Mouse (Mus musculus) neural tube, embryonic 15.5 days (tissue): ENCODE measurements around the gene Gng12. TPM values are rescaled to one million over a fixed set of nuclear protein-coding genes. Genes with fewer than 3 reads are reported as not detected.
"Not testable (repeated sequence)": the region's sequence is repeated elsewhere in the genome, so short reads cannot be mapped to it uniquely, and the experiment has no call there.

Experiments
- ATAC-seq: fragments of 200-750 bp; cut with Nextera tagmentation; 2 replicates; pipeline ENCODE4 v1.8.0; 2017; ENCODE audit warnings: mild to moderate bottlenecking, moderate TSS enrichment, moderate library complexity; ENCODE audit not compliant: low FRiP score
- H3K27ac ChIP-seq: fragments of 300-500 bp; sonication (generic); replicated peaks from 2 replicates; pipeline ENCODE4 v1.5.1; 2015; ENCODE audit warnings: mild to moderate bottlenecking, inconsistent platforms
- H3K27me3 ChIP-seq: fragments of 300-500 bp; sonication (generic); replicated peaks from 2 replicates; pipeline ENCODE4 v1.6.1; 2015; ENCODE audit warnings: inconsistent platforms
- H3K36me3 ChIP-seq: fragments of 300-500 bp; sonication (generic); 2 replicates; pipeline ENCODE4 v1.6.1; 2015; ENCODE audit warnings: inconsistent platforms
- H3K4me1 ChIP-seq: fragments of 300-500 bp; sonication (generic); 2 replicates; pipeline ENCODE4 v1.6.1; 2015; ENCODE audit warnings: inconsistent platforms
- H3K4me2 ChIP-seq: fragments of 300-500 bp; sonication (generic); 2 replicates; pipeline ENCODE4 v1.6.1; 2015; ENCODE audit warnings: inconsistent platforms, mild to moderate bottlenecking, moderate library complexity
- H3K4me3 ChIP-seq: fragments of 300-500 bp; sonication (generic); replicated peaks from 2 replicates; pipeline ENCODE4 v1.5.1; 2015; ENCODE audit warnings: mild to moderate bottlenecking, inconsistent platforms
- H3K9ac ChIP-seq: fragments of 300-500 bp; sonication (generic); replicated peaks from 2 replicates; pipeline ENCODE4 v1.6.1; 2015; ENCODE audit warnings: mild to moderate bottlenecking, inconsistent platforms
- H3K9me3 ChIP-seq: fragments of 300-500 bp; sonication (generic); replicated peaks from 2 replicates; pipeline ENCODE4 v1.6.1; 2016; ENCODE audit warnings: inconsistent platforms
- WGBS: fragments of 180-500 bp; shearing (Covaris S2); methylation state at CpG from one replicate; pipeline ENCODE4 v1.1.7; 2015; ENCODE audit warnings: mixed read lengths; 5-methylcytosine and 5-hydroxymethylcytosine counted together
- polyA plus RNA-seq: library from polyadenylated mRNA; unstranded; fragments of >200 nt; fragmentation: Nextera tagmentation; extraction: Ambion mirVana; gene quantifications from 2 replicates; pipeline ENCODE4 v1.2.1, GENCODE M21; 2015

Gene Gng12
- polyA plus RNA-seq, result 65.9 and 75.1 TPM in 2 replicates

DNA sequence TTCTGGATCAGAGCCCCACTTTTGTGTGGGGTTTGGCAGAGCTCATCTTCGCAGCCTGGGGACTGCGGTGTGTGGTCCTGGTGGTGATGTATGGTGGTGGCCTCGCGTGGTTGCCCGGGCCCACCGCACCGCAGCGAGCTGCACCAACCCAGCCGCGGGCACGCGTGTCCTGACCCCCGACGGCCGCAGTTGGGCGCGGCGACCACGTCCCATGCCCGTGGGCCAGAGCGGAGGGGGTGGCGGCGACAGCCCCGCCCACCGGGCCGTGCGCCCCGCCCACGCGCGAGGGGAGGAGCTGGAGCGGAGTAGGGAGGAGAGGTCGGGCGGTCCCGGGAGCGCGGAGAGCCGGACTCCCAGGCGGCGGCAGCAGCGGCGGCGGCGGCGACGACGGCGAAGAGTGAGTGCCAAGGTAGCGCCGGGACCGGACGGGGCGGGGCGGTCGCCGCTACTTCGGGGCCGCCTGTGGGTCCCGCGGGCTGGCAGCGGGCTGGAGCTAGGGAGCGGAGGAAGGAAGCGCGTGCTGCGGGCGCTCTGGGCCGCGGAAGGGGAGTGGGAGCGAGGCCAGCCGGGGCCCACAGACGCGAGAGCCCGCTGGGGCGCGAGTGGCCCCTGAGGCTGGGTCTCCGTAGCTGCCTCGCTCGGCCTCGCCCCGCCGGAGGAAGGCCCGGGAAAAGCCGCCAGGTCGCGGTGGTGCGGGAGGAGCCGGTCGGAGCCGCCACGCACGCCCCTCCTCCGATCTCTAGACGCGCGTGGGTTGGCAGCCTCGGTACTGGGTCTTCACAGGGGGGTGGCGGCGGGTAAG lies at the start of gene Gng12:
Gene Gng12, plus strand, starts transcription at position 279 of the 802 bp plus-strand sequence.
- Histone ChIP-seq H3K4me1 (peaks cover 16% of the 10 kb centered on the region), H3K4me3 (peak within 1 kb of the TSS; percentile 90), H3K27me3 (0 out of 2 replicates have a peak, but pooled peaks cover 2% of the 10 kb centered on the region), H3K36me3 (no peaks in the 10 kb centered on the region), H3K27ac (peak within 1 kb of the TSS; percentile 51), H3K4me2 (peak within 1 kb of the TSS; percentile 64), H3K9ac (peak within 1 kb of the TSS; percentile 83), H3K9me3 (no peaks in the 10 kb centered on the region)
- under 1% methylated on average over 83 of the region's 98 CpGs for WGBS
- ATAC-seq, result peak; percentile 90

DNA sequence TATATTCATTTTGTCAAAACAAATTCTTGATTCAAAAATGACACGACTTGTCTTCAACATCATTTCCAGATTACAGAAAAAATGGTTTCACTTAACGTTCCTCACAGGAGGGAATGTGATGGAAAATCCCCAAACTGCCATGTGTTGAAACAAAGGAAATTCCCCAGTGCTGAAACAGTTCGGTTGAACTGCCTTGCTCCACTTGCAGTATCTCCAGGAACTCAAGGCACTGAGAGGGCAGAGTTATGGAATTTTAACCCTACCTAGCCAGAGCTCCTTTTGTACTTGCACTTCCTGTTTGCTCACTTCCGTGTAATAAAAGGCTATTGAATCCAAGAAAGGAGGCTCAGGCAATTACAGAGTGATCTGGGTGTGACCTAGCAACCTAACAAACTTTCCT lies 47.3 kb upstream of the Gng12 start:
- Histone ChIP-seq H3K36me3 (no peaks in the 10 kb centered on the region), H3K4me1 (no peaks in the 10 kb centered on the region), H3K27me3 (no peaks in the 10 kb centered on the region), H3K4me3 (no peak overlapping the region), H3K27ac (no peak overlapping the region), H3K9ac (no peak overlapping the region), H3K4me2 (no peak overlapping the region), H3K9me3 (no peaks in the 10 kb centered on the region)
- 48% methylated on average over 4 of the region's 4 CpGs for WGBS
- no peak for ATAC-seq

DNA sequence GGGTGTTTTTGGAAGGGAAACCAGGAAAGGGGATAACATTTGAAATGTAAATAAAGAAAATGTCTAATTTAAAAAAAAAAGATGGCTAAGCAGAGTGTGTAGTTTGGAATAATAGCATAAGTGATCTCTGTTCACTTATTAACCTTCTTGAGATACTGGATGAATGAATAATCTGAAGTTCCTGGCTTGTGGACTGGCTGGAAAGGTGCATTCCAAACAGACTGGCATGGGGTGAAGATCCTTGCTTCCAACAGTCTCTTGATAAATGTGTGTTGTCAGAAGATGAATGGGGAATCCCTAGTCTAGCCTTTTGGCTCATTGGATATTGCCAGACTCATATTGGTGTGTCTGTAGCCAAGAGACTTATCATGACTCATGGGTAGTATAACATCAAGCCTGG lies 40.0 kb upstream of the Gng12 start:
- Histone ChIP-seq H3K9me3 (no peaks in the 10 kb centered on the region), H3K36me3 (no peaks in the 10 kb centered on the region), H3K27ac (no peak overlapping the region), H3K4me3 (no peak overlapping the region), H3K27me3 (no peaks in the 10 kb centered on the region), H3K4me1 (no peaks in the 10 kb centered on the region), H3K4me2 (no peak overlapping the region), H3K9ac (no peak overlapping the region)
- ATAC-seq, result no peak

DNA sequence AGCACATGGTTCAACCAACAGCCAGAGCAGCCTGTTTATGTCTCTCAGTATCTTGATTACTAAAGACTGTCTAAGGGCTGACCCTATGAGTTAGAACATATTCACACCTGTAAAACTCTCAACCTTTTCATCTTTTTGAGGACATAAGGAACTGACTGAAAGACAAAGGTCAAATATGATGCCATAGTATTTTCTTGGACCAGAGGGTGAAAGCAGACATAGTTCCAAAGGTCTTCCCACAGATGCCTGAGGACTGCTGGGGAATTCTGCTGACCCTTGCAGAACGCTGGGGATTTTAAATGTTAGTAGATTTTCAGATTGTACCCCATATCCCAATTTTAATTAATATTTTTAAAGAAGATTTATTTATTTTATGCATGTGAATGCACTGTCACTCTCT lies 37.8 kb upstream of the Gng12 start:
- no peak overlapping the region for H3K4me3 ChIP-seq
- H3K27ac ChIP-seq, result no peak overlapping the region
- H3K36me3 ChIP-seq, result no peaks in the 10 kb centered on the region
- H3K9ac ChIP-seq, result no peak overlapping the region
- 95% methylated on average over 1 of the region's 1 CpGs for WGBS
- ATAC-seq, result no peak
- no peak overlapping the region for H3K4me2 ChIP-seq
- no peaks in the 10 kb centered on the region for H3K4me1 ChIP-seq
- H3K27me3 ChIP-seq, result no peaks in the 10 kb centered on the region
- no peaks in the 10 kb centered on the region for H3K9me3 ChIP-seq

DNA sequence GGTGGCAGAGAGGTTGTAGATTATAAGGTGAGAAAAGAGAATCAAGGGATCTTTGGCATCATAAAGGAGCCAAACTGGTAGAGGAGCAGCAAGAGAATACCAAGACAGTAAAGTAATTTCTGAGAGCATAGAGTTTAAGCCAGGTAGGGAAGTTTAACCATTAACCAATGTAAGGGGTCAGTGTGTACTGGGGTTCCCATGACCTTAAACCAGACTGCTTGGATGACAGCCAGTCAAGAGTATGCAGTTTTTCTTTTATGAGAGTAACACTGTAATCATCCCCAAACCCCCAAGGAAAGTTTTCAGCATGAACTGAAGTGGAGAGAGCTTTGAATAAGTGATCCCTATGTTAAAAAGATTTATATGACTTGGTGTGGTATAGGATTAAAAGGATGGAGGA lies 36.8 kb upstream of the Gng12 start:
- no peak overlapping the region for H3K9ac ChIP-seq
- H3K4me3 ChIP-seq, result no peak overlapping the region
- no peak overlapping the region for H3K27ac ChIP-seq
- no peaks in the 10 kb centered on the region for H3K36me3 ChIP-seq
- H3K4me2 ChIP-seq, result no peak overlapping the region
- no peak for ATAC-seq
- H3K9me3 ChIP-seq, result no peaks in the 10 kb centered on the region
- H3K4me1 ChIP-seq, result no peaks in the 10 kb centered on the region
- H3K27me3 ChIP-seq, result no peaks in the 10 kb centered on the region

DNA sequence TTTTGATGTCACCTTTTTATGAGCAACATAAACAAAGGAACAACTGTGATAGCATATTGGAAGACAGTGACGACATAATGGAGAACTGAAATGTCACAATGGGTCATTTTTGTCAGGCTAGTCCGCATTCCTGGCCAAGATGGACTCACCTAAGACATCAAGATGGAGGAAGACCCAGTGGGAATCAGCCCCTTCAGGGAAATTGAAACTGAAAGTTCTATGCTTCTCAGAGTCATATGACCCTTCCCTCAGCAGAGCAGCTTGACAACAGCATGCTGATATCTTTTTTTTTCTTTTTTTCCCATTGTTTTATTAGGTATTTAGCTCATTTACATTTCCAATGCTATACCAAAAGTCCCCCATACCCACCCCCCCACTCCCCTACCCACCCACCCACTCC lies 31.7 kb upstream of the Gng12 start:
- 84% methylated on average over 2 of the region's 2 CpGs for WGBS
- no peaks in the 10 kb centered on the region for H3K36me3 ChIP-seq
- H3K27ac ChIP-seq, result no peak overlapping the region
- H3K4me2 ChIP-seq, result no peak overlapping the region
- H3K9ac ChIP-seq, result no peak overlapping the region
- ATAC-seq, result no peak
- no peaks in the 10 kb centered on the region for H3K9me3 ChIP-seq
- no peaks in the 10 kb centered on the region for H3K4me1 ChIP-seq
- H3K4me3 ChIP-seq, result no peak overlapping the region
- no peaks in the 10 kb centered on the region for H3K27me3 ChIP-seq

DNA sequence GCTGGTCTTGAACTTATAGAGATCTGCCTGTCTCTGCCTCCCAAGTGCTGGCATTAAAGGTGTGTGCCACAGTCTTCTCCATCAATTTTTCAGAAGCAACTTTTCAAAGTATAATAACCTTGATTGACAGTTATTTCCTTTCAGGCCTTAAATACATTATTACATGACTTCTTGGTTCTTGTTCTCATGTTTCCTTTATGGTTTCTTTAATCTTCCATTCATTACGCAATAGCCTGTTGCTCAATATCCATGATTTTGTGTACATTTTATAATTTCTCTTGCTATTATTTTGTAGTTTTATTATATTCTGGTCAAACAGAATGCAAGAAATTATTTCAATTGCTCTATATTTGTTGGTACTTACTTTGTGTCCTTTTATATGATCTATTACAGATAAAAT lies 29.9 kb upstream of the Gng12 start:
- WGBS, result 91% methylated on average over 1 of the region's 1 CpGs
- H3K4me1 ChIP-seq, result no peaks in the 10 kb centered on the region
- no peak for ATAC-seq
- H3K4me2 ChIP-seq, result no peak overlapping the region
- no peak overlapping the region for H3K27ac ChIP-seq
- H3K9ac ChIP-seq, result no peak overlapping the region
- no peaks in the 10 kb centered on the region for H3K27me3 ChIP-seq
- H3K9me3 ChIP-seq, result no peaks in the 10 kb centered on the region
- no peaks in the 10 kb centered on the region for H3K36me3 ChIP-seq
- no peak overlapping the region for H3K4me3 ChIP-seq

DNA sequence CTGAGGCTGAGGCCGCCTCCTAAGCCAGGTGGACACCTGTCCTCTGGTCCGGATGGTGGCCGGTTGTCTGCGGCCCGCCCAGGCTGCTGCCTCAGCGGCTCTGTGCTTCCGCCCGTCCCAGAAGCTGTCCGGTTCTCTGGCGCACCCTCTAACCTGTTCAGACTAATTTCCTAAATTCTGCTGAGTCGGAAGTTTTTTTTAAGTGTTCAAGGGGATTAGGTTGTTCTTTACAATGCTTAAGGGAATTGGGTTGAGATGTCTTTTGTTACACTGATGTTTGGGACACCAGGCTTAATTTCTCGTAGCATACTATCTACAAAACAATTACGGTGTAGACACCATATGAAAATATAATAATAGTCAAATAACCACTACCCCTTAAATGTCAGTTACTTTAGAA lies 19.1 kb upstream of the Gng12 start:
- not testable (repeated sequence) for H3K9ac ChIP-seq, H3K27me3 ChIP-seq, H3K4me3 ChIP-seq, H3K4me1 ChIP-seq, H3K9me3 ChIP-seq, ATAC-seq, H3K4me2 ChIP-seq, H3K27ac ChIP-seq, H3K36me3 ChIP-seq
- WGBS, result 94% methylated on average over 13 of the region's 13 CpGs

DNA sequence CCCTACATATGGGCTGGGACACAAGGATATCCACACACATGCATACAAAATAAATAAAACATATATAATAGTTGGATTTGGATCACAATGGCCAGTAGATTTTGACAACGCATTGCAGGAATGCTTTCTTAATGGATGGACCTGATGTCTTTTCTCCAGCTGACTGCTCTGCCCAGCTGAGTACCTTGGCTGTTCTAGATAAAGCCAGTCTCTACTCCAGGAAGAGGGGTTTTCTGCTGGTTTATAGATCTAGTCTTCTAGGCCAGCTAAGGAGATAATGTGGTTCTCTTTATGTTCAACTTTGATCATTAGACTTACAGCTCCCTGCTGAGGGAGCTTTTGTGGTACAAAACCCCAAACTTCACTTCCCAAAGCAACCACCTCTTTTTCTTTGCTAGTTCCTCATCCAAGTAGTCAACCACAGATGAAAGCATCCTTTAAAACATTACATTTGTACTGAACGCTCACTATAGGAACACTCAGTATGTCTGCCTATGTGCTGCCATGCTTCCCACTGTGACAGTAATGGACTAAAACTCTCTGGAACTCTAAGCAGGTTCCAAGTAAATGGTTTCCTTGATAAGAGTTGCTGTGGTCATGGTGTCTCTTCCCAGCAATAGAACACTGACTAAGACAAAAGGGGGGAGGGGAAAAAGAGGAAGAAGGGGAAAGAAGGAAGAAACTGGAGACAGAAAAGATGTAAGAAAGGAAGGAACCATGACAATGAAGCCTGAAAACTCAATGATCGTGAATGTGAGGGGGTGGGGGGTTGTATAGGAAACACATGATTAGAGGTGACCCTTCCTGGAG lies 5.6 kb upstream of the Gng12 start:
- H3K4me2 ChIP-seq, result no peak overlapping the region
- H3K4me1 ChIP-seq, result no peaks in the 10 kb centered on the region
- H3K9ac ChIP-seq, result no peak overlapping the region
- H3K4me3 ChIP-seq, result no peak overlapping the region
- H3K27ac ChIP-seq, result no peak overlapping the region
- no peaks in the 10 kb centered on the region for H3K36me3 ChIP-seq
- no peaks in the 10 kb centered on the region for H3K9me3 ChIP-seq
- WGBS, result 92% methylated on average over 3 of the region's 3 CpGs
- no peaks in the 10 kb centered on the region for H3K27me3 ChIP-seq
- no peak for ATAC-seq

DNA sequence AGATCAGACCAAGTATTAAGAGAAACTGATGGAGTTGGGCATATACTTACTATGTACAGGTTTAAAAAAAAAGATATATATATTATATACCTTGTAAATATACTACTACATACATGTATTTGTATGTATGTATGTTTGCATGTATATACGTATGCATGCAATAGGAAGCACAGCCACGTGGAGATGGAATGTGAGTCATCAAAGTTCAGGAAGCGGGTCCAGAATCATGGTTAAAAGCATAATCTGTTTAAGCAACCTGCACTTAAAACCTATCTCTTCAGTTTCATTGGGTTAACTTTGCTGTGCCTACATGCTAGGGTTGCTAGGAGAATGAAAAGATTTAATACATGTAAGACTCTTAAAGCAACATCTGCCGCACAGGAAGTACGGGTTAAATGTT lies 2.2 kb upstream of the Gng12 start:
- Histone ChIP-seq H3K27me3 (0 out of 2 replicates have a peak, but pooled peaks cover 2% of the 10 kb centered on the region), H3K36me3 (no peaks in the 10 kb centered on the region), H3K4me3 (no peak overlapping the region), H3K9me3 (no peaks in the 10 kb centered on the region), H3K4me2 (no peak overlapping the region), H3K27ac (no peak overlapping the region), H3K9ac (no peak overlapping the region), H3K4me1 (peaks cover 16% of the 10 kb centered on the region)
- no peak for ATAC-seq
- 82% methylated on average over 5 of the region's 5 CpGs for WGBS

DNA sequence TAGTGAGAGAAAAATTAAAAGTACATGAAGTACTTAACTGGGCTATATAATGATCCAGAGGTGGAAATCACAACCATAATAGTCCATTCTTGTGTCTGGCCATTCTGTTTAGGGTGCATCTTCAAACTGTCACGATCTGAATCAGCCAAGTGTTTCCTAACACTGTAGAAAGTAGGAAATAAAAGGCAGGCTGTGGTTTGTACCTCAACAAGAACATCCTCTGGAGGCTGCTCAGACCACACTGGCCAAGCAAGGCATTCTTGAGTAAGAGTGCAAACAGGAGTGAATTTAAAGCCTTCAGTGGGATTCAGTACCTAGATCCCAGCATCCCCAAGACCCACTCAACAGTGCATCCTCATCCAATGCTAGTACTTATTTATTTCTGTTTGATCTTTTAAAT lies 1.2 kb upstream of the Gng12 start:
- Histone ChIP-seq H3K36me3 (no peaks in the 10 kb centered on the region), H3K27ac (no peak overlapping the region), H3K4me3 (no peak overlapping the region), H3K4me2 (no peak overlapping the region), H3K9me3 (no peaks in the 10 kb centered on the region), H3K9ac (no peak overlapping the region), H3K27me3 (0 out of 2 replicates have a peak, but pooled peaks cover 2% of the 10 kb centered on the region), H3K4me1 (peaks cover 16% of the 10 kb centered on the region)
- WGBS, result 60% methylated on average over 1 of the region's 1 CpGs
- ATAC-seq, result no peak
